Mouse (Mus musculus): Measurements from ENCODE around the gene Atp1a2.

The Atp1a2 gene

GRCm38 (mm10) chr1:172324725-172325124 lies 26.9 kb upstream of the Atp1a2 start:
- DNase-seq (ENCODE audit: extremely low spot score): peak; percentile 73

- DNase-seq (ENCODE audit: extremely low spot score): no peak
These were observed 26.0 kb upstream of the Atp1a2 start for GRCm38 (mm10) chr1:172323801-172324359.

DNA sequence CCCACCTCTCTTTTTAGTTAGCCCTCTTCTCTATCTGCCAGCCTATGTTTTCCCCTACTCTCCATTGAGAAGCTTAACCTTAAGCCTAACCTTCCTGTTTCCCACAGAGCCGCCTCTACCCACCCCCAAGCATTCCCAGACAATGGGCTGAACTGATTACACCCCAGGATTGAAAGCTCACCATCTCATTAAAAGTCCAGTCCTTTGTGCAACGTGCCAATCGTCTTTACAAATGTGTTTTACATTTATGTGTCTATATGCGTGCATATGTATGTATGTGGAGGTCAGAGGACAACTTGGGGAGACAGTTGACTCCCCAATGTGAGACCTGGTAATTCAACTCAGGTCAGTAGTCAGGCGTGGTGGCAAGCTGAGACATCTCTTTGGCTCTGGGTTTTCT lies 25.4 kb upstream of the Atp1a2 start:
- DNase-seq (ENCODE audit: extremely low spot score): no peak

DNA sequence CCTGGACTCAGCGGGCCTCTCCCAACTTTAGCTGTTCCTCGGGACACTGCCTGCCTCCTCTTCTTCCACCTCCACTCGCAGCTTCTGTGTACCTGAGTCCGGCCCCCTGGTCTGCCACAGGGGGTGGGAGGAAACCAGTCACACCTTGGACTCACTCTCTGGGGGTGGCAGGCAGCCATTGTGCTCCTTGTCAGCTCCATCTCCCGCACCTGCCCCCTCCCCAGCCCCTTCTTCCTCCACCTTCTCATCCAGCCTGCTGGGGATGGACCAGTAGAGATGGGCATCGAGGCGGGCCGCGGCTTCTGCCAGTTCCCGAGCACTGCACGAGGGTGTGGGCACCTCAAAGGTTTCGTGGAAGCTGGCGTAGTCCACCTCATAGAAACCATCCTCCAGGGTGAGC lies 24.9 kb upstream of the Atp1a2 start:
- no peak for DNase-seq (ENCODE audit: extremely low spot score)

DNA sequence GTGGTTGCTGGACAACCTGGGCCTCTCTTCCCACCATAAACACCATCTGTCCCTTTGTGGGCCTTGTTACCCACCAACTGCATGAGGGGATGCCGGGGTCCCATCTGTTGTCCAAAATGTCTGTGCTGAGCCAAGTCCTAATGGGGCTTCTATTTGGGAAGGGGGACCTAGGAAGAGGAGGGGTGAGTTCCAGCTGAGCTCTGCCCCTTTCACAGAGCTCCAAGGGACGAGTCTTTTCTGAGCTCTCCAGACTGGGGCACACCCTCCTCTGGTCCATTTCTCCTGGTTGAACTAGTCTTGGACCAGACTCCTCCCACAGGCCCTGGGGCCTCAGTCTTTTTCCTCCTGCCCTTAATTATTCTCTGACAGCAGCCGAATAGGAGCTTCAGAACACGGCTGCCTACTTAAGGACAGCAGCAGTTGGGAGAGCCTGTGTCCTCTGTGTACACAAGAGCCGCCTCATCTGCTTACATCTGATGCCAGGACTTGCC lies 22.1 kb upstream of the Atp1a2 start:
- no peak for DNase-seq (ENCODE audit: extremely low spot score)

DNA sequence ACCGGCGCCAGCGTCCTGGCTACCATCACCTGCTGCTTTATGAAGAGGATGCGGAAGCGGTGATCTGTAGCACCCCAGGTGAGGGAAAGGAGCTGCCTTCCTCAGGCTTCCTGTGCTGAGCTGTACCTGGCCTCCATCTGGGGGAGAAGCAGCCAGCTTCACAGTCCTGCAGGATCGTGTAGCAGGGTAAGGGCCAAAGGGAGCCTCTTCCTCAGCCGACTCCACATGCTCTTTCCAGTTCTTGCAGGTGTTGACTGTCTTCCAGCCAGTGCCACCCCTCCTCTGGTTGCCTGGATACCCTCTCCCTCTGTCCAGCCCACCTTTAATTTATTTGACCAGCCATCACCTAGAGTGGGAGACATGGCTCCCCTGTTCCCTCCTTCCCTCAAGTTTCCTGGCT lies 21.5 kb upstream of the Atp1a2 start:
- no peak for DNase-seq (ENCODE audit: extremely low spot score)

GRCm38 (mm10) chr1:172318424-172319035 lies 20.7 kb upstream of the Atp1a2 start:
- DNase-seq (ENCODE audit: extremely low spot score): no peak

DNA sequence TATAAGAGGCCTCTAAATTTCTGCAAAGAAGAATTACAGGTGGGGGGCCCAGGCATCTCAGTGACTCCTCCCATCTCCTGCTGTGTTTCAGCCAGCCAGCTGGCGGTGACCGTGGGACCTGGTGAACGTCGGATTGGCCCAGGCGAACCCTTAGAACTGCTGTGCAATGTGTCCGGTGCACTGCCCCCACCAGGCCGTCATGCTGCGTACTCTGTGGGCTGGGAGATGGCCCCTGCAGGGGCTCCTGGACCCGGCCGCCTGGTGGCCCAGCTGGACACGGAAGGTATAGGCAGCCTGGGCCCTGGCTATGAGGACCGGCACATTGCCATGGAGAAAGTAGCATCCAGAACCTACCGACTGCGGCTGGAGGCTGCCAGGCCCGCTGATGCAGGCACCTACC lies 20.1 kb upstream of the Atp1a2 start:
- DNase-seq (ENCODE audit: extremely low spot score): no peak

DNA sequence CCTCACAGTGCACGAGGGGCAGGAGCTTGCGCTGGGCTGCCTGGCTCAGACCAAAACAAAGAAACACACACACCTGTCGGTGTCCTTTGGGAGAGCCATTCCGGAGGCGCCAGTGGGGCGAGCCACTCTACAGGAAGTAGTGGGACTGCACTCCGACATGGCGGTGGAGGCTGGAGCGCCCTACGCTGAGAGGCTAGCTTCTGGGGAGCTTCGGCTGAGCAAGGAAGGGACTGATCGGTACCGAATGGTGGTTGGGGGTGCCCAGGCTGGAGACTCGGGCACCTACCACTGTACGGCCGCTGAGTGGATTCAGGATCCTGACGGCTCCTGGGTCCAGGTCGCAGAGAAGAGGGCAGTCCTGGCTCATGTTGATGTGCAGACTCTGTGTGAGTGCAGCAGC lies 19.6 kb upstream of the Atp1a2 start:
- no peak for DNase-seq (ENCODE audit: extremely low spot score)

- DNase-seq (ENCODE audit: extremely low spot score): no peak
These were observed 17.0 kb upstream of the Atp1a2 start for GRCm38 (mm10) chr1:172314911-172315310.

GRCm38 (mm10) chr1:172313613-172314411 lies 15.9 kb upstream of the Atp1a2 start:
- DNase-seq (ENCODE audit: extremely low spot score): no peak

DNA sequence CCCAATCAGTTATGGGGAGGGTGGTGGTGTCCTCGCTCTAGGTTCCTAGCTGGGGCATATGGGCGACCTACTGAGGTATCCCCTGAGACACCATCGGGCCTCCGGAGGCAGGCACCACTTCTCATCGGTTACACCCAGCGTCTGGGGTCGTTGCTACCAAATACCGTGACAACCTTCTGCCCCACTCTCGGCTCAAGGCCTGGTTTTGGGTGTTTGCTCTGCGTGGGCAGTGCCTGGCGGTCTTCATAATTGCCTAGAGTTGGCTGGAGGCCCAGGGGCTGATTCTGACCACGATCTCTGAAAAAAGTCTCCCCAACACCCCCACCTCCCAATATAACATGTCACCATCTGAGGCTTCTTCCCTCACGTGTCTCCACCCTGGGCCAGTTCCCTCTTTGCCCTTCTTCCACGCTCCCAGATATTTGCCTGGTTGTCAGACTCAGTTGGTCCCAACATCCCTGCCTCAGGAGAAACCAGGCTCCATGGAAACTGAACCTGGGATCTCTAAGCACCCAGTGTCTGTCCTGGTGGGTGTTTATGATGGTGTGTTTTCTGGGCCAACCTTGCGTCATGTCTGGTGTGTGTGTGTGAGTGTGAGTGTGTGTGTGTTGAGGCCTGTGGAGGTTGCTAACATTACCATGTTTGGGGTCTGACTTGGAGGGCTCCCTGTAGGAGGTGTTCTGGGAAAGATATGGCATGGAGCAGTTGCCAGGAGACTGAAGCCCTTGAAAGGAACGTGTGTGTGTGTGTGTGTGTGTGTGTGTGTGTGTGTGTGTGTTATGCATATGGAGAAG lies 15.1 kb upstream of the Atp1a2 start:
- no peak for DNase-seq (ENCODE audit: extremely low spot score)

DNA sequence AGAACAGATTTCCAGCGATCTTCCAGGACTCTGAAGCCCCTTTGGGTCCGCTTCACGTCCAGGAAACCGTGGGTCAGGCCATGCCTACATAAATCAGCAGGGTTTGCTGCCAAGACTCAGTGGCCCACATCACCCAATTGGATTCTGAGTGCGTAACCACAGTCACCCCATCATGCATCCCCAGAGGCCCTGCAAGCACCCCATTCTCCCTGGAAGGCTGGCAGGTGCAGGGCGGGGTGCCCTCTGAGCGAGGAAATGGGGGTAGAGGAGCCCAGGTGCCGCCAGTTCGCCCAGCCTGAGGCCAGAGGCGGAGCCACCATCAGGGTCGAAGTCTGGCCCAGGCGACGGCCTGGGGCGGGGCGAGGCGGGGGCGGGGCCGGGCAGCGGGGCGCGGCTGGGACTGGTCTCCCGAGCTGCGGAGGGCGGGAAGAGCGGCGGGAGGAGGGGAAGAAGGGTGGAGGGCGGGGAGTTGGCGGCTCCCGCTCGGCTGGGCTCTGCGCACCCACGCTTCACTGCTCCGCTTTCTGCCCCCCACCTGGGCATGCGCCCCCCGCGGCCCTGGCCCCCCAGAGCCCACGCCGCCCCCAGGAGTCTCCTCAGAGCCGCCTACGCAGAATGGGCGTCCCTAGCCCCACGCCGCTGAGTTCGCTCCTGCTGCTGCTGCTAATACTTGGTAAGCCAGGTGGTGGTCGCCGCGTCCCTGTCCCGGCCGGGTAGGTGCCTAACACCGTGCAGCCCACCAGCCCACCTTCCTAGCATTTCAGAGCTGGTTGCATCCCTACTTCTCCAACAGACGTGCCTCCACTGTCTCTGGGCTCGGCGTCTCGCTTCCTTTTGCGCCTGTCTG lies 14.3 kb upstream of the Atp1a2 start:
- DNase-seq (ENCODE audit: extremely low spot score): peak; percentile 94

GRCm38 (mm10) chr1:172311248-172311906 lies 13.5 kb upstream of the Atp1a2 start:
- no peak for DNase-seq (ENCODE audit: extremely low spot score)

- DNase-seq (ENCODE audit: extremely low spot score): peak; percentile 95
These were observed 12.0 kb upstream of the Atp1a2 start for GRCm38 (mm10) chr1:172309699-172310398.

DNA sequence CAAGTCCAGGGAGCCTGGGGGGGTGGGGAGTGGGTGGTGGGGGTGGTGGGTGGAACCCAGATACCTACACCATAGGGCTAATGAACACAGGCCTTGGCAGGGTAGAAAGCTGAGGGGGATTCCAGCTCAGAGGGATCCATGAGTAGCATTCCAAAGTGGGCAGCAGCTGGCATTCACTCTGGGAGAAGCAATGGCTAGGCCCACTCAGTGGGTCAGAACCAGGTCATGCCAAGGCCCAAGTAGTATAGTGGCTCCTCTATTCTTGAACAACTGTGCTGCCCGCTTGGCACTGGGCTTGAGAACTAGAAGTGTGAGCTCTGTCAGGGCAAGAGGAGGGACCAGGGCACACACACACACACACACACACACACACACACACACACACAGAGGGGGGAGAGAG lies 10.5 kb upstream of the Atp1a2 start:
- DNase-seq (ENCODE audit: extremely low spot score): no peak

DNA sequence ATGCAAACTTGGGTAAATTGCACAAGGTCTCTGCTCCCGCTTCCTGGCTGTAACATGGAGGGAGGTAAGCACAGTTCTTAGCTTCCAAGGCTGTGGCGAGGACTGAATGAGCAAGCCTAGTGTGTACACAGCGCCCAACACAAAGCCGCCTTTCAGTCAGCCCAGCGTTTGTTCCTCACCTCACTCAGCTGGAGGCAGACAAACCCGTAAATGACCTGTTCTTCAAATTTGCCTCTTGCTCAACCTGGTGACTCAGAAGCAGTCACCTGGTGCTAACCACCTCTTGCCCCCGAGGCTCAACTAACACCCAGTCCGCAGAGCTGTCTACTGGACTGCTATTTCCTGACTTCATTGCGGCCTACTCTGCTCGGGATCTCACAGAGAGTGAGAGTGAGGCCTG lies 10.1 kb upstream of the Atp1a2 start:
- DNase-seq (ENCODE audit: extremely low spot score): no peak

- no peak for DNase-seq (ENCODE audit: extremely low spot score)
These were observed 9.0 kb upstream of the Atp1a2 start for GRCm38 (mm10) chr1:172306885-172307284.

GRCm38 (mm10) chr1:172306196-172306595 lies 8.3 kb upstream of the Atp1a2 start:
- no peak for DNase-seq (ENCODE audit: extremely low spot score)

DNA sequence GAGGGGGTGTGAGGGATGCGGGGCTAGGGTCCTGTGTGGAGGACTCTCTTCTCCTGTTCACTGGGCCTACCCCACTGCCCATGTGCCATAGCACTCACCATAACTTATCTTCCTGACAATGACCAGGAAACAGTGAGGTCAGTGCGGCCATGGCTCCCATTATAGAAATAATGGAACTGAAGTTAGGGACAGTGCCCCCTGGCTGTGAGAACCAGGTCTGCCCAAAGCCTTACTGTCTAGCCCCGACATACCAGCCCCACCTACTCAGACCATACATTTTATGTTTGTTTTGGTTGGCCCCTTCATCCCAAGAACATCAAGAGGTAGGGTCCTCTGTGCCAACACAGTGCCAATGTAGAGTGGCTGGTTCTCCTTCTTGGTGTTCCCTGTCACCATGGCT lies 7.8 kb upstream of the Atp1a2 start:
- no peak for DNase-seq (ENCODE audit: extremely low spot score)
